ENCODE assay signal across 1 mouse cellular context in the genomic region with DNA sequence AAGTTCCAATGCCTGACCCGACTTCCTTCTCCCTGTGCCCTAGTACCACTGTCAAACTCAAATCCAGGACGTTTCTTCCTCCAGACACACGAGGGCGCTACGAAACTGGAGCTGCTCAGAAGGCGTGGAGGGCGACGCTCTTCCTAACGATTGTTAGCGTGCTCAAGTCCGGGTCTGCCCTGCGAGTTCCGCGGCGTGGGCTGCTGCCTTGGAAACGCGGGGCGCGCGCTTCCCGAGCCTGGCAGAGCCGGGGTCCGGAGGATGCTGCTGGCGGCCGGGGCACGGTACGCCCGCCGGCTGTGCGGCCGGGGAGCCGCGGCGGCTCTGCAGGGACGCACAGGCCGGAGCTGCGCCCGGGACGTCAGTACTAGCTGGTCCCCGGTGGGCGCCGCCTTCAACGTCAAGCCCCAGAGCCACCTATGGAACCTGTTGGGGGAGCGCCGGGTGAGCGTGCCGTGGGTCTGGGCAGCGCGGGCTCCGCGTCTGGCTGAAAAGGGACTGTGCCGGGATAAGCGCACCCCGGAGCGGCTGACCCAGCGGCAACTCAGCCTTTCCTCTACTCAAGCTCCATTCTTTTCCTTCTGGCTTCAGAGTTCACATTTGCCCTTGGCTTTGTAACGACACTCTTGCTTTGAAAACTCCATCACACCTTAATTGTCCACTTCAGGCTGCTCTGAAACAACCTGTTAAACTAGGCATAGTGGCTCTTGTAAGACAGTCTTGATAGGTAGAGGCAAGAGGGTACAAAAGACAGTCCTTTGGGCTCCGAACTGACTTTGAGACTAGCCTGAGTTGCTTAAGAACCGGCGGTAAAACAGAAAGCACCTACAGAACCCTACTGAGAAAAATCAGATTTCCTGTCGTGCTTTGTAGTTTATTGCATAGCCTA.
TF ChIP-seq lines count a peak whose summit lies in the region.

TSS of gene Mipep (plus strand) at position 147 of the 889 bp plus-strand sequence.

TF ChIP-seq in MEL, 35 proteins besides CTCF, POLR2A, EP300 and RAD21 (continued from another document):
- TF ChIP-seq RCOR1 (IDR thresholded peaks at IDR 0.05; ENCODE audit: low read depth, low read length) (0 out of 2 replicates have a peak, but pooled peaks have one; percentile 24), NELFE (IDR thresholded peaks at IDR 0.05; ENCODE audit: low read depth, low read length) (peak; percentile 55), SIN3A (IDR thresholded peaks at IDR 0.05; ENCODE audit: low read length) (peak; percentile 99), UBTF (IDR thresholded peaks at IDR 0.05; ENCODE audit: borderline replicate concordance, insufficient read depth, low read depth, low read length) (no peak), CHD2 (IDR thresholded peaks at IDR 0.05; ENCODE audit: low read length) (no peak), MYC (IDR thresholded peaks at IDR 0.05; ENCODE audit: low read depth, low read length) (peak; percentile 83)
